Mouse (Mus musculus) intestine, embryonic 14.5 days (tissue): ENCODE results near the gene Klc1. TPM values are rescaled to one million over a fixed set of nuclear protein-coding genes. Genes with fewer than 3 reads are reported as not detected.
A peak's percentile ranks its signal among the peaks of the same experiment; 100 is the strongest.

Experiments
- ATAC-seq: fragments of 200-750 bp; cut with Nextera tagmentation; replicated peaks from 2 replicates; pipeline ENCODE4 v1.8.0; 2017; ENCODE audit warnings: low read depth, moderate number of reproducible peaks, moderate TSS enrichment, moderate library complexity; ENCODE audit not compliant: low FRiP score, low TSS enrichment
- DNase-seq: peaks from one replicate; pipeline ENCODE4 v3.0.0-alpha.2; 2018; ENCODE audit warnings: low spot score
- H3K27ac ChIP-seq: fragments of 300-500 bp; sonication (generic); 2 replicates; pipeline ENCODE4 v1.5.1; 2014; ENCODE audit warnings: low read depth, mild to moderate bottlenecking, control low read depth
- H3K27me3 ChIP-seq: fragments of 300-500 bp; sonication (generic); replicated peaks from 2 replicates; pipeline ENCODE4 v1.6.1; 2014; ENCODE audit warnings: low read length, control low read depth; ENCODE audit not compliant: control insufficient read depth, insufficient read depth
- H3K36me3 ChIP-seq: fragments of 300-500 bp; sonication (generic); 2 replicates; pipeline ENCODE4 v1.6.1; 2014; ENCODE audit warnings: low read length, control low read depth; ENCODE audit not compliant: control insufficient read depth, insufficient read depth
- H3K4me1 ChIP-seq: fragments of 300-500 bp; sonication (generic); replicated peaks from 2 replicates; pipeline ENCODE4 v1.6.1; 2014; ENCODE audit warnings: low read length, control low read depth, mixed read lengths; ENCODE audit not compliant: control insufficient read depth, insufficient read depth
- H3K4me2 ChIP-seq: fragments of 300-500 bp; sonication (generic); 2 replicates; pipeline ENCODE4 v1.6.1; 2014; ENCODE audit warnings: low read length
- H3K4me3 ChIP-seq: fragments of 300-500 bp; sonication (generic); 2 replicates; pipeline ENCODE4 v1.5.1; 2014; ENCODE audit warnings: low read depth, low read length, control low read depth, mixed read lengths
- H3K9ac ChIP-seq: fragments of 300-500 bp; sonication (generic); 2 replicates; pipeline ENCODE4 v1.6.1; 2014; ENCODE audit warnings: mild to moderate bottlenecking, low read length
- H3K9me3 ChIP-seq: fragments of 300-500 bp; sonication (generic); 2 replicates; pipeline ENCODE4 v1.6.1; 2016; ENCODE audit warnings: low read length, control low read depth; ENCODE audit not compliant: control insufficient read depth
- WGBS: fragments of 180-500 bp; shearing (Covaris S2); extraction: QIAGEN DNeasy Blood & Tissue Kit; methylation state at CpG from one replicate; pipeline ENCODE4 v1.1.7; 2014; 5-methylcytosine and 5-hydroxymethylcytosine counted together
- polyA plus RNA-seq: library from polyadenylated mRNA; unstranded; fragments of >200 nt; fragmentation: Nextera tagmentation; extraction: Ambion mirVana; gene quantifications from 2 replicates; pipeline ENCODE4 v1.2.1, GENCODE M21; 2014

Gene Klc1
- polyA plus RNA-seq, 1 experiment from 2014 or later = 109 TPM

DNA sequence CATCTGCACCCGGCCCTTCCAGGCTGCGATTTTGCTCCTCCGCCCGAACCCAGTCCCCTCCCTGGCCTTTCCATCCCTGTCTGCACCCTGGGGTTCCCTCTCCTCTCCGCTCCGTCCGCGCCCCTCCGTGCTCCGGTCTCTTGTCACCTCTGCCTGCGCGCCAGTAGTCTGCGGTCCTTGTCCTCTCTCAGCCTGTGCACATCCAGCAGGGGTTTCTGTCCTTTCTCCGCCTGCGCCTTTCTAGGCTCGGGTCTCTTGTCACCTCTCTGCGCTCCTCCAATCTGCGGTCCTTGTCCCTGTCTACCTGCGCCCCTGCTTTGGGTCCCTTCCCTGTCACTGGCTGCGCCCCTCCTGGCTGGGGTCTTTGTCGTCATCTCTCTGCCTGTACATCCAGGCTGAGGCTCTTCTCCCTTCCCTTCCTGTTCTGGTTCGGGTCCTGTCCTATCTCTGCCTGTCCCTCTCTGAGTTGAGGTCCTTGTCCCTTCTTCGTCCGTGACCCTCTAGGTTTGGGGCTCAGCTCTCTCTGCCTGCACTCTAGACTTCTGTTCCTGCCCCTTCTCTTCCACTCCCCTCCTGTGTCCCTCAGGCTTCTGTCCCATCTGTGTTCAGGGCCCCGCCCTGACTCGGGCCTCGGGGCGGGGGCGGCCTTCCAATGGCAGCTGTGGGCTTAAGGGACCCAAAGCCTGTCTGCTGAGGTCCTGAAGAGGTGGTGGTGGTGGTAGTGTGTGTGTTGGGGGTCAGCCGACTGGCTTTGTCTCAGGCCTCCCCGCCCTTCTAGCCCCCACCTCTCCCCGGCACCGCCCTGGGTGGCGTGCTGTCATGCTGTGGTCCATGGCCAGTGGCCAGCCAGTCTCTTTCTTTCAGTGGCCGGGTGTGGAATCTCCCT lies 770 bp downstream of the Klc1 start:
- ATAC-seq (peak; percentile 41), DNase-seq (peak; percentile 60)
- 2% methylated on average over 35 of the region's 35 CpGs for whole genome bisulfite sequencing

DNA sequence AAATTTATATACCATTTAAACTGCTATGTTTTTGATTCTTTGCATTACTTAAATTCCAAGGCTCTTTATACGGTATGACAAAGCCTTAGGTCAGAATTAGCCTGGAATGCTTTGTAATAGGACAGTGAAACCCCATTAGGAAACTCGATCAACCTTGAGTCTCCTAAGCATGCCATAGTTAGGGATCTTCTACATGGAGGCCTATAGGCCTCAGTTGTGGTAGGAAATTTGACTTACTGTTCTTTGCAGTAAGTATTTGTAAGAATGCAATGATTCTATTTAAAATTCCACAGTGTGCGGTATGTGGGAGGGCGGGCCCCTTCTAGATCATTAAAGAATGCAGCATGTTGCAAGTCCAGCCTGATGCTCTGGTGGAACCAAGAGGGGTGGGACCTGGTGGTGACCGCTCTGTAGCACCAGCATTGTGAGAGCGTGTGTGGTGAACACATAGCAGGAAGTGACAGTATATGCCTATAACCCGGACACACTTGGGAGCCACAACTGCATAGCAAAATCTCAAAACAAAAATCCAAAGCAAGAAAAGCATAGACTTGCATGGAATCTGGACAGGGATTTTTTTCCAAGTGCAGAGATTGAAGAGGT lies 1.8 kb downstream of the Klc1 start:
- DNase-seq = no peak
- Histone ChIP-seq H3K9ac (no peak overlapping the region), H3K4me1 (peaks cover 21% of the 10 kb centered on the region), H3K27me3 (no peaks in the 10 kb centered on the region), H3K4me3 (peak overlapping the region; percentile 83), H3K4me2 (peak overlapping the region; percentile 65), H3K27ac (no peak overlapping the region), H3K9me3 (no peaks in the 10 kb centered on the region), H3K36me3 (peaks cover 17% of the 10 kb centered on the region; the same call in 1 of the 2 replicates)
- 53% methylated on average over 7 of the region's 7 CpGs for WGBS
- no peak for ATAC-seq

More for the DNA sequence above, 770 bp downstream of the Klc1 start:
- Histone ChIP-seq H3K4me1 (peaks cover 20% of the 10 kb centered on the region), H3K9ac (peak overlapping the region; percentile 91), H3K27ac (peak overlapping the region; percentile 72), H3K27me3 (no peaks in the 10 kb centered on the region), H3K9me3 (no peaks in the 10 kb centered on the region), H3K4me3 (peak overlapping the region; percentile 83), H3K4me2 (peak overlapping the region; percentile 65), H3K36me3 (peaks cover 17% of the 10 kb centered on the region; the same call in 1 of the 2 replicates)

DNA sequence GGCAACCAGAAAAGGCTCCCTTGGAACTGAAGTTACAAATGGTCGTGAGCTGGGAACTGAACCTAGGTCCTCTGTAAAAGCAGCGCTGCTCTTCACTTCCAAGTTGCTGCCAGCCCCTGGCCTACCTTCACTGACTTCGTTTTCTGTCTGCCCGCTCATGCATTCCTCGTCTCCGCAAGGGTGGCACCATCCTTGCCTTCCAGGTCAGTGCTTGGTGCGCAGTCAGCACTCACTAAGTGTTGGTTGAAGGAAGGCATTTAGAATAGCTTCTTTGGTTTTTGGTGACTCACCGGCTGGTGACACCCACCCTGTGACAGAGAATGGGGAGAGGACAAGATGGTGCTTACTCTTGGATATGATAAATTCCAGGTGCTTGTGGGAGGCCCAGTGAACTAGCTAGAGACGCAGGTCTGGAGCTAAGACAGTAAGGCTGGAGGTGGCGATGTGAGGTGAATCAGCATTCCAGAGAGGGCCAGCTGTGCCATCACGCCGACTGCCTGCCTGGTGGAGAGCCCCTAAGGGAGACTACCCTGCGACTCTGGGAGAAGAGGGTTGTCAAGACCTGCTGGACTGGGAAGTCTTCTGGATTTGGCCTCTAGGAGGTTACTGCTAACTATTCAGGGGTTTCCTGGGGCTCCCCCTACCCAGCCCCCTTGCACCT lies 4.1 kb downstream of the Klc1 start:
- no peaks in the 10 kb centered on the region for H3K9me3 ChIP-seq
- peaks cover 34% of the 10 kb centered on the region for H3K4me1 ChIP-seq
- H3K27me3 ChIP-seq = no peaks in the 10 kb centered on the region
- WGBS = 91% methylated on average over 13 of the region's 13 CpGs
- peaks cover 17% of the 10 kb centered on the region; the same call in 1 of the 2 replicates for H3K36me3 ChIP-seq
- H3K4me3 ChIP-seq = no peak overlapping the region
- no peak overlapping the region for H3K9ac ChIP-seq
- ATAC-seq (no peak), DNase-seq (no peak)
- no peak overlapping the region for H3K27ac ChIP-seq
- H3K4me2 ChIP-seq = no peak overlapping the region

DNA sequence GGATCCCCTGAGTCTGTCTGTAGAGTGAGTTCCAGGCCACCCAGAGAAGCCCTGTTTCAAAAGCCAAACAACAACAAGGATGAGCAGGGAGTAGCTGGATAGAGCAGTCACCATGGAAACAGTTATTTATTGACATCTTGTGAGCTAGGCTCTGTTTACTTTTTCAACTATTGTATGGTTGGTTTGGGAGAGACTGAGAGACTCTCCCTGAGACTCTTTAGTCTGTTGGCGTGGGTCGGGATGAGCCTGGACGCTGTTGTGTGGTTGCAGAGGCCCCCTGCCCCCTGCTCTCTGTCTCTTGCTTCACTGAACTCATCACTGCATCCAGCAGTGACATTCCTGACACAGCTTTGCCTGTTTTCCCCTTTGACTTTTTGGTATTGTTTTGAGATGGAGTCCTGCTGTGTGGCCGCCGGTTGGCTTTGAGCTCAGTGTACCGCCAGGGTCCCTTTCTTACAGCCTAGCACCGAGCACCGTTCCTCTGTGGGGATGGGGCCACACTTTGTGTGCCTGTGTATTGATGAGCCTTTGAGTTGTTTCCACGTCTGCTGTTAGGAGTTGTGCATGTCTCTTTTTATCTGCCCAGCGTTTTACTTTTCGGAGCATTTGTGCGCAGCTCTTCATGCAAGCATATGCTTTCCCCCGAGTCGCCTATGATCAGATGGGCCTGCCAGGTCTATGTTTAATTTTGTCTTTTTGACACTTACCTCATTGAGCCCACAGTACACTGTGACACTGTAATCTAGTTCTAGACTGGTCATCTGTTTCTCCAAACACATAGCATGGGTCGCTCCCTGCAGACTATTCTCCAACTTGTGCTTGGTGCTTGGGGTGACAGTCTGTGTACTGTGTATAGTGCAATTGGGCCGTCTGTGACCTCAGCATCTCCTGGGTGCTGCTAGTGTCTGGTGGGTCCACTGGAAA lies 7.9 kb downstream of the Klc1 start:
- WGBS = 56% methylated on average over 16 of the region's 16 CpGs
- H3K4me2 ChIP-seq = no peak overlapping the region

DNA sequence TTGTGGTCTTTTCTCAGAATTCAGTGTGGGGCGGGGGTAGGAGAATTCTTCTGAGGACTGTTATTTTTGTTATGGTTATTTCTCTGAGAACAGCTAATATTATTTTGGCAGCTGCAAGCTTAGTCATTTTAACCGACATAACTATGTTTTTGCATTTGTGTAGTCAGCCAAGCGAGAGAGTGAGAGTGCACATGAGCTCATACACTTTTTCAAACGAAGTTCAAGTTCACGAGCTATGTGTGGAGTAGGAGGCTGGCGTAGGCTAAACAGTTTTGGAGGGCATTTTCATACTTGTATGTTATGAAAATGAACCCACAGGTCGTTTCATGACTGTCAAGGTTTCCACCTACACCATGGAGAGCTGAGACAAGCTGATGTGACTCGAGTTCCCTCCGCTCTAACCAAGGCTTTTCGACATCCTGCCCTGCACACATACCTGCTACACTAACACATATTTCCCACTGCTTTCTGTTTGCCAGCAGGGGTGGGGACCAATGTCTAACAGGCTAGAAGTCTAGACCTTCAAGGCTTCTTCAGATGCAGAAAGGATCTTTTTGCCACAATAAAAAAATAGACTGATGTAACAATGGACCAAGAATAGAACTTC lies 9.8 kb downstream of the Klc1 start:
- peaks cover 20% of the 10 kb centered on the region for H3K36me3 ChIP-seq
- WGBS = 90% methylated on average over 10 of the region's 10 CpGs
- H3K4me2 ChIP-seq = no peak overlapping the region
- H3K27ac ChIP-seq = no peak overlapping the region
- H3K9ac ChIP-seq = no peak overlapping the region
- no peaks in the 10 kb centered on the region for H3K27me3 ChIP-seq
- H3K9me3 ChIP-seq = no peaks in the 10 kb centered on the region
- no peak for DNase-seq
- no peak overlapping the region for H3K4me3 ChIP-seq
- H3K4me1 ChIP-seq = peaks cover 35% of the 10 kb centered on the region
- ATAC-seq = no peak

More for the DNA sequence above, 7.9 kb downstream of the Klc1 start:
- Histone ChIP-seq H3K4me1 (peaks cover 35% of the 10 kb centered on the region), H3K9me3 (no peaks in the 10 kb centered on the region), H3K4me3 (no peak overlapping the region), H3K36me3 (peaks cover 17% of the 10 kb centered on the region; the same call in 1 of the 2 replicates), H3K27me3 (no peaks in the 10 kb centered on the region), H3K9ac (no peak overlapping the region), H3K27ac (0 out of 2 replicates have a peak overlapping the region, but pooled peaks have one; percentile 16)
- no peak for DNase-seq
- ATAC-seq = no peak

DNA sequence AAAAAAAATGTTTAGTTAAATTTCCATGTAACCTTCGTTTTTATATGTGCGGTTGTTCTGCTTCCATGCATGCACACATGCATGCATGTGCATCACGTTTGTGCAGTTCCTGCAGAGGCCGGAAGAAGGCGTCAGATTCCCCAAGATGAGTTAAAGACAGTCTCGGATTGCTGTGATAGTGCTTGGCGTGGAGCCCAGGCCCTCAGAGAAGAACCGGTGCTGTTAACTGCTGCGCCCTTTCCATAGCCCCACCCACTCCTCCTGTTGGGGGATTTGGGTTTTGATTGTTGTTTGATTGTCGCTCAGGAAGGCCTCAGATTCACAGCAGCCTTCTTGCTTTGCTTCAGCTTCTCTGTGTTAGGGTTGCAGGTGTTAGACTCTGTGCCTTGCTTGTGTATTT lies 10.7 kb downstream of the Klc1 start:
- peak; percentile 73 for DNase-seq
- Histone ChIP-seq H3K9me3 (no peaks in the 10 kb centered on the region), H3K9ac (no peak overlapping the region), H3K4me1 (peaks cover 35% of the 10 kb centered on the region), H3K36me3 (peaks cover 25% of the 10 kb centered on the region), H3K27ac (peak overlapping the region; percentile 43), H3K27me3 (no peaks in the 10 kb centered on the region), H3K4me2 (no peak overlapping the region), H3K4me3 (no peak overlapping the region)
- 25% methylated on average over 10 of the region's 10 CpGs for WGBS
- ATAC-seq = 0 out of 2 replicates have a peak, but pooled peaks have one; percentile 58

DNA sequence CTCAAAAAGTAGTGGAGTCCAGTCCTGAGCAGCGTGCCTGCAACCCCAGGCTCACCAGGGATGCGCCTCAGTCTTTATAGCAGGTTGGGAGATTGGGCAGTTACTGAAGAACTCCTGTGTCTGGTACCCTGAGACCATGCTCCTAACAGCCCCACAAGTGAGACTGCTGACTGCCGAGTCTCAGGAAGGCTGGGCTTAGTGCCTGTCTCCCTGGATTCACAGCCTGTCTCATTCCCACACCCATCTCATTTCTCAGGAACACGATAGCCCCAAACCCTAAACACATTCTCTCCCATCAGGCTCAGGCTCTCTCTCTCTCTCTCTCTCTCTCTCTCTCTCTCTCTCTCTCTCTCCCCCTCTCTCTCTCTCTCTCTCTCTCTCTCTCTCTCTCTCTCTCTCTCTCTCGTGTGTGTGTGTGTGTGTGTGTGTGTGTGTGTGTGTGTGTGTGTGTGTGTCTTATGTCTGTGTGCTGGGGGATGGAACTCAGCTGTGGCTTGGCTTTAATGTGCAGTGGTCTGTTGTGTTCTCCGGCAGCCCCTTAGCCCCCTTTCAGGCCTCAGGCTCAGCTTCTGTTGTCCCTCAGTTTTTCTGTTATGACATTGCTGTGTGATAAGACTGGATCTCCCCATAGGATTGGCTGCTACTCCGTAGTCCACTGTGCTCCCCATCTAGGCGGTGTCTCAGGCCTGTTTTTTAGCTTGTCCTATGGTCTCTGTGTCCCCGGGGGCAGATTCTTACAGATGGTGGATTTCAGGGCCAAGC lies 11.3 kb downstream of the Klc1 start:
- H3K27me3 ChIP-seq = no peaks in the 10 kb centered on the region
- WGBS = 38% methylated on average over 8 of the region's 9 CpGs
- no peak overlapping the region for H3K4me3 ChIP-seq
- peaks cover 35% of the 10 kb centered on the region for H3K4me1 ChIP-seq
- ATAC-seq = 0 out of 2 replicates have a peak, but pooled peaks have one; percentile 45
- no peak for DNase-seq
- H3K36me3 ChIP-seq = peaks cover 32% of the 10 kb centered on the region
- peak overlapping the region; percentile 70 for H3K27ac ChIP-seq
- H3K4me2 ChIP-seq = no peak overlapping the region
- no peak overlapping the region for H3K9ac ChIP-seq
- no peaks in the 10 kb centered on the region for H3K9me3 ChIP-seq
